Mouse (Mus musculus) left cerebral cortex, postnatal 10 days (tissue): Measurements from ENCODE around the gene Thpo. TPM values are rescaled to one million over a fixed set of nuclear protein-coding genes. Genes with fewer than 3 reads are reported as not detected.
A peak's percentile ranks its signal among the peaks of the same experiment; 100 is the strongest.

Source experiments
- DNase-seq, 2 experiments: peaks; one replicate each; pipeline ENCODE4 v3.0.0; 2021 to 2022; ENCODE audit warnings: low spot score in 2 of 2, mixed read lengths in 1 of 2; ENCODE audit errors: extremely low spot score in 1 of 2
- intact Hi-C: fragments of 180-260 bp; cut with DNase I; formaldehyde crosslinking; loops from one replicate; pipeline ENCODE4 v1.15.1; 2025
- total RNA-seq, 2 experiments: library from RNA; stranded (reverse); gene quantifications; 2 replicates each; pipeline ENCODE4 v1.2.3; 2021

Gene Thpo
- total RNA-seq, 2 experiments from 2014 or later: 1.4 to 2.0 TPM

GRCm38 (mm10) chr16:20710370-20710769 lies 23.9 kb downstream of the Thpo start:
- DNase-seq: no peak
- intact Hi-C loops: loop anchor here (5.0 kb wide), 1 partner anchor 482 kb away; no protein-coding TSS in a partner anchor

DNA sequence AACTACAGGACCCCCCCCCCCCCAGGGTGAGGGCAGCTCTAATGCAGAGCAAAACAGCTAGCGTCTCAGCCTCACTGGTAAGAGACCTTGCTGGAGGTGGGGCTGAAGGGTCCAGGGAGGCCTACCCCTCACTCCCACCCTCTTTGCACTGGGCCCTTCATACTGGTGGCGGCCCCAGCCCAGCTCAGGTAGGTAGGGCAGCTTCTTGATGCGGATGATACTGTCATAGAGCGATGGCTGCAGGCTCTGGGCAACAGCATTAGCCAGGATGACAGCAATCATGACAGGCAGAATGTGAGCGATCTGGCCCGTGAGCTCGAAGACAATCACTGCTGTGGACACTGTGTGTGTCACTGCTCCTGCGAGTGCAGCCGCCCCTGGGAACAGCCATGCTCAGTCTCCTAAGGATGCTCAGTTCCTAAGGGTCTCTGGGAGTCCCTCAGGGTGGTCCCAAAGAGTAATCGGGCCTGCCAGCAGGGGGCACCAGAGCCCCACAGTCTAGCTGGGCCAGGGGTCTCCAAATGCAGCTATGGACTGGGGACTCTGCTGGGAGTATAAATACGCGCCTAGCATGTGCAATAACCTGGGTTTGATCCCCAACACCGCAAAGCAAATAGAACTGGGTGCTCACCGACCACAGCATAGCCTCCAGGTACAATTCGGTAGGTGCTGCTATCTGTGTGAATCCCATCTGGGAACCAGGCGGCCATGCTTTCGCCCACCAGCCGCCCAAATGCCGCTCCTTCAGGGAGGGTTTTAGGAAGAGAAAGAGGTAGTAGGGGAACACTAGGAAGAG lies 25.2 kb downstream of the Thpo start:
- intact Hi-C loops: no loop called here
- DNase-seq: no peak

DNA sequence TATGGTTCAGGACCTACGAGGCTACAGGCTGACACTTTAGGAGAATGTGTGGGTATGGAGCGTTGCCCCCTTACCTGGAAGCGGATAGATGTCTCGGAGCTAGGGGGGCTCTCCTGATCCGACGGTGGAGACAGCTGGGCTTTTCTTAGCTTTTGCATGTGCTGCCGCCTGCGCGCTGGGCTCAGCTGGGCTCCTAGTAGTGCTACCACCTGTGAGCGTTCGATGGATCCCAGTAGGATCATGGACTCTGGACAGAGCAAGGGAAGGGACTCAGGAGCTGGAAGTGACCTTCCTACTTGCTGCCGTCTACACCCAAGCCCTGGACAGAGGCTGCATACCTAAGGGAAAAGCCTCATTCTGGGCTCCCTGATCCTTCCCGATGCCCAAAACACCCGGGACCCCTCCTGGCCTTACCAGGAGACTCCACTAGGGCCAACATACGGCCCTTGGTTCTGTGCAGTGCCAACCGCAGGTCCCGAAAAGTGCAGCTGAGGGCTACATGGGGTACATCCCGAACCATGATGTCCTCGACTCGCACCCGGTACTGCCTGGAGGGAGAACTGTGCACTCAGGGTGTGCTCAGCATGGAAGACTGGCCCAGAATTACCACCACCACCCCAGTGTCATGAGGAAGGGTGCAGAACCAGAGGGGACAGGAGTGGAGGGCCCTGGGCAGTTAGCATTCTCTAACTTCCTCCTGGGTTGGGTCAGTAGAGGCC lies 25.9 kb downstream of the Thpo start:
- intact Hi-C loops: no loop called here
- DNase-seq: no peak

- intact Hi-C loops: no loop called here
- peak in 1 of 2 experiments; percentile 78 for DNase-seq
Measured at GRCm38 (mm10) chr16:20706407-20707055, 27.8 kb downstream of the Thpo start.

DNA sequence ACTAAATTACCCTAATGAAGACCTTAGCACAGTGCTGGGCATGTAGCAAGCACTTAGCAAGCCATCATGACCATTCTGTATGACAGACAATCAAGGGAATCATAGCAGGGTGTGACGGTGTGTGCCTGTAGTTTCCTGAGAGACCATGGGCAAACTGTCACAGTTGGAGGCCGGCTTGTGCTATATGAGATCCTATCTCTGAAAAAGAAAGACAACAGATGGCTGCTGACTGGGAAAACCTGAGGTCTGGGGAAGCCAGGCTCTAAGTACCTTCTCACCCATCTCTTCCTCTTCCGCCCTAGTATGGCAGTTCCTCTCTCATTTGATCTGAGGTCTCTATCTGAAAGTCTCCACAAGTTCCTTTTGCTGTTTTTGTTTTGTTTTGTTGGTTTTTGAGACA lies 28.5 kb downstream of the Thpo start:
- DNase-seq: no peak
- intact Hi-C loops: no loop called here

DNA sequence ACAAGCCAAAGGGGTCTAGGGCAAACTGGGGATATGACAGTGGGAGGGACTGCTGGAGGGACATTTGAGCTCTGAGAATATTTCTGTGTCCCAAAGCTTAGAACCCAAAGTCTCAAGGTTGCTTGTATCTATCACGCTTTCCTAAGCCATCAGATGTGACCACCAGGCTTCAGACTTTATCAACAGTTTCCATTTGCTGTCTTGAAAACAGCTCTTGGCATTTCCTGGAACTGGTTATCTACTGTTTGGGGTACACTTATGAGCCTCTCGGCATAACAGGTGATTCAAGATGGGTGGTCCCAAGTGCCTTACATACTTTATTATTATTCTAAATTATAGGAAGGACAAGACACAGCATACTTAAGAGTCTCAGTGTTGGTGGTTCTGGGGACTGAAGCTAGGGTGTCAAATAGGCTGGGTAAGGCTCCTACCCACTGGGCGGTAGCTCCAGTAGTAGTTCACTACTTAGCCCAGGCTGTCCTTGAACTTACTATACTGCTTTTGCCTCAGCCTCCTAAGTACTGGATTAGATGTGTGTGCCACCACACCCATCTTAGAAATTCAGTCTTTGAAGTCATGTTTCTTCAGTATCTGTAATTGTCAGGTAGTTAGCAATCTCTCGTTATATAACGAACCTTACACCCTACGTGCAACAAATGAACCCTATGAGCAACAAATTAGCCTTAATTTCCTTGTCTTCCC lies 30.5 kb downstream of the Thpo start:
- DNase-seq: no peak
- intact Hi-C loops: no loop called here

GRCm38 (mm10) chr16:20703071-20703470 lies 31.2 kb downstream of the Thpo start:
- intact Hi-C loops: no loop called here

GRCm38 (mm10) chr16:20702522-20702893 lies 31.8 kb downstream of the Thpo start:
- DNase-seq: peak in 1 of 2 experiments; percentile 85
- intact Hi-C loops: no loop called here

More at GRCm38 (mm10) chr16:20703071-20703470, 31.2 kb downstream of the Thpo start:
- no peak for DNase-seq

GRCm38 (mm10) chr16:20701729-20702521 lies 32.4 kb downstream of the Thpo start:
- intact Hi-C loops: no loop called here
- no peak for DNase-seq

- DNase-seq: no peak
- intact Hi-C loops: no loop called here
Measured at GRCm38 (mm10) chr16:20701316-20701715, 33.0 kb downstream of the Thpo start.

- intact Hi-C loops: no loop called here
- DNase-seq: peak in 1 of 2 experiments; percentile 81
Measured at GRCm38 (mm10) chr16:20700036-20700435, 34.3 kb downstream of the Thpo start.

- intact Hi-C loops: no loop called here
- no peak for DNase-seq
Measured at GRCm38 (mm10) chr16:20699266-20699665, 35.0 kb downstream of the Thpo start.

- DNase-seq: peak; percentile 98
Measured at GRCm38 (mm10) chr16:20695622-20696323, 38.5 kb downstream of the Thpo start.

DNA sequence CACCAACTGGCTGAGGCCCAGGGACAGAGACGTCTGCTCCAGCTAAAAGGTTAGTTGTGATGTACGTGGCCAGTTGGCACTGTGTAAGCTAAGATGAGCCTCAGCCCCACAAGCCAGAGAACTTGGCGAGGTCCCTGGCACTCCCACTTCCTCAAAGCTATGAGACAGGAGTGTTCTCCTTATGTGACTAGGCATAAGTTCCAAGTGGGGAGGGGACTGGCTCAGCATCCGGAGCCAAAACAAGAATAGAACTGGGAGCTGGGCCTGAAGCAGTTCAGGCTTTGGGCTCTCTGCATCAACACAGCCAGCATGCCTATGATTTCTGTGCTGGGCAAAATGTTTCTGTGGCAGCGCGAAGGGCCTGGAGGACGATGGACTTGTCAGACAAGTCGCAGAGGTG lies 39.5 kb downstream of the Thpo start:
- intact Hi-C loops: no loop called here
- peak; percentile 73 to 85 for DNase-seq

More at GRCm38 (mm10) chr16:20695622-20696323, 38.5 kb downstream of the Thpo start:
- intact Hi-C loops: no loop called here

DNA sequence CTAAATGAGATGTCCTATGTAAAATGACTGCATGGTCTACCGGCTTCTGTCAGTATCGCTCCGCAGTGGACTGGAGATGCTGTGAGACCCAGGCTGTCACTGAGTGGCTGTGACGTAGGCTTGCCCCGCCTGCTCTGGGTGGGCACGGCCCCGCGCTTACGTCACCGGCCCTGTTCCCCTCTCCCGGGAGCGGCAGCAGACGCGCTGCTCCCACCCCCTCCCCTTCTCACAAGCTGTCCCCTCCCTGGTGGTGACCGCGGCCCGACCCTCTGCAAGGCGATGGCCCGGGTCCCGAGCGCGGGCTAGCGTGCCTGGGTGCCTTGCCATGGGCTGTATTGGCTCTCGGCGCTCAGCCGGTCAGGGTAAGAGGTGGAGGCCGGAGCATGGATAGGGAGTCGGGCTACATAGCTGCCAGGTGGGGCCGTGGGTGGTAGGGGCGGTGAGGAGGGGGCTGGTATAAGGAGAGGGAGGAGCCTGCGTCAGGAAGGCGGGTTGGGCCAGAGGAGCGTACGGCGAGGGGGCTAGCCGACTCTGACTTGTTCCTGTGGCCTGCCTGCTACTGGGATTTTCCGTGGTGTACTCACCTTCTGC lies 41.1 kb downstream of the Thpo start, which contains the start of gene Fam131a:
Gene Fam131a (plus strand): TSS at position 131 of the 591 bp plus-strand sequence.
- intact Hi-C loops: no loop called here
- peak; percentile 95 to 96 for DNase-seq

GRCm38 (mm10) chr16:20692241-20692965 lies 41.9 kb downstream of the Thpo start:
- peak in 1 of 2 experiments; percentile 52 for DNase-seq
- intact Hi-C loops: no loop called here

- intact Hi-C loops: no loop called here
- DNase-seq: no peak
Measured at GRCm38 (mm10) chr16:20691617-20692016, 42.7 kb downstream of the Thpo start.
